Mouse (Mus musculus) liver (tissue): ENCODE data around the gene Anapc7.
"Not testable (repeated sequence)": the region's sequence is repeated elsewhere in the genome, so short reads cannot be mapped to it uniquely, and the experiment has no call there.

Experiments
- DNase-seq: peaks from one replicate; pipeline ENCODE4 v3.0.0-alpha.2; 2020; ENCODE audit warnings: mixed read lengths

Gene Anapc7

DNA sequence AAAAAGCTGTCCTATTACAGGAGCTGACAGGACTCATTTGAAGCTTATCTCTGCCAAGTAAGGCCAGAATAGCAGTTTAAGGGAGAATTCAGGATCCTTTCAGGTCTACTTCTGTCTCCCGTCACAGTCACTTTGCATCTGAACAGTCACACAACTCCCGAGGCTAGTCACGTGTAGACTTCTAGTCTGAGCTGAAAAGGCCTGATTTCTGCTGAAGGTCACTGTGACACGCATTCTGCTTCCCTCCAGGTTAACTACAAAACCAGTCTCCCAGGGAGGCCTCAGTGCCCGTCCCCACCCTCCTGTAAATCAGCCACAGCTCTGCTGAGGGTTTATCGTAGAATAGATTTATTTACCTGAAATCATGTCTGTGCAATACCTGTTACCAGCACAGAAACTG, 31.7 kb downstream of the Anapc7 start:
- no peak for DNase-seq

DNA sequence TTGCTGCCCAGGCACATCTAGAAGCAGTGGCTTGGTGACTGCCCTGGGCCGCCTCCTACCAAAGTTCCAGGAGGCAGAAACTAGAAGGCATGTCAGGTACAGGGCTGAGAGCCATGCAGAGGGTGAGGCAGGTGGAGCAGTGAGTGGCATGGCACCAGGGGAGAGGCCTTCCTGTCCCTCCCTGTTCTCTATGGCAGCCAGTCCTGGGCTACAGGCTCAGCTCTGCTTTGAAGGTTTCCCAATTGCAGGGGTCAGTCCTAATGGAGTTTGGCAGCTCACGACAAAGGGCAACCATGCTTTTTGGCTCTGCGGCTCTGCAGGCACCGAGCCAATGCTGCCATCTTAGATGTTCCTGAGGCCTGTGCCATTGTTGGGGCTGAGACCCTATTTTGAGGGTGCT, 32.9 kb downstream of the Anapc7 start:
- DNase-seq = no peak

DNA sequence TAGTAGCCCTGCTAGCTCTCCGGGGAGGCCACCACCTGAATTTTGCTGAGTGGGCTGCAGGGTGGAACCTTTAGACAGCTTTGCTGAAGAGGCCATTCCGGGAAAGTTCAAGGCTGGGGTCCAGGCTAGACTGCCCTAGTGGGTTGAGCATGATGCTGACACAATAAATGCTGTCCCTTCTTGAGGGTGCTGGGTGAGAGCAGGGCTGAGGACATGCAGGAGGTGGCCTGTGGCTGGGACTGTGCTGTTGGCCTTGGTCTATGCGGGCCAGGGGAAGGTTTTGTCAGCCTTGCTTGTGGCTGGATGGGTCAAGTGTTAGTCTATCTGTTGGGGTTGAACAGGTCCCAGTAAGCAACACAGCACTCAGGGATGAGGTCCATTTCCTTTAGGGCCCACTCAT, 33.4 kb downstream of the Anapc7 start:
- no peak for DNase-seq

DNA sequence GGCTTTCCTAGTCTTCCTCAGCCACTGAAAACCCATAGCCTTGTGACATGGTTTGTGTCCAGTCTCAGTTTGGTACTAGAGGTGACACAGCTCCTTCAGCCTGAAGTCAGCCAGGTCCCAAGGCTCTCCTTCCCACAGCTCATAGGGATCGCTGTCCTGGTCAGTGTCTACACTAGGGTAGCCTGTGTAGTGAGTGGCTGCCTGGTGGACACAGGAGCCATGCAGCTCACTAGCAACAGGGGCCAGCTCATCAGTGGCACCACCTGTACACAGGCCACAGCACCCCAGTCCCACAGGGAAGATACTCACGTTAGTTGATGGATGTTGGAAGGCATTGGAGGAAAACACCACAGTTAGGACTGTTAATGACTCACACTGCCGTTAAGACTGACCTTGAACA, 34.1 kb downstream of the Anapc7 start:
- no peak for DNase-seq

DNA sequence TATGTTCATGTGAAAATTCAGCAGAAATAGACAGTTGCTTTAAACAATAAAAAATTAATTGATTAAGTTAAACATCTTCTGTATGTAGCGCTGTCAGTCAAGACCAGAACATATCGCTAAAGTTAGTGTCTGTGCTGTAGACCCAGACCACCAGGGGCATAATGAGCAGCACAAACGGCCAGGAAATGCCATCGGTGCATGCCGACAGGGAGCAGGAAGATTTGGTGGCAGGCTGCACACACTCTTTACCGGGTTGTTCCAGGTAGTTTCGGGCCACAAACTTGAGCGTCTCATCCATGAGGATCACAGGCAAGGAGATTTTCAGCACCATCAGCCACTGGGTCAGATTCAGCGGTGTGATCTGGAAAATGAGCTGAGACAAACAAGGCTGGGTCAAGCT, 35.6 kb downstream of the Anapc7 start:
- not testable (repeated sequence) for DNase-seq

DNA sequence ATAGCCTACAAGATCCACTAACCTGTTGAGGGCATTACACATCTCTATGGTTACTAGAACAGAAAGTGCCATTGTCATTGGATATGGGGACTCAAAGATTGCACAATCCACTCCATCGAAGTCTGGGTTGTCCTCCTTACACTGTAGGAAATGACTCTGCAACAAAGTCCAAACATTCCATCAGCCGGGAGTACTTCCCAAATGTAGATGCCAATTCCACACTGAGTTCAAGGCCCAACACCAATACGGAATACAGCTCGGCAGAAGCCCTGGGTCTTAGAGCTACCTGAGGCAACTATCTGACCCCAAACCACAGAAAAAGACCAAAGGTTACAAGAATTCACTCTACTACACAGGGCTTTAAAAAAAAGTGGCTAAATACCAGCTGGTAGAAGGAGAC, 36.6 kb downstream of the Anapc7 start:
- no peak for DNase-seq

DNA sequence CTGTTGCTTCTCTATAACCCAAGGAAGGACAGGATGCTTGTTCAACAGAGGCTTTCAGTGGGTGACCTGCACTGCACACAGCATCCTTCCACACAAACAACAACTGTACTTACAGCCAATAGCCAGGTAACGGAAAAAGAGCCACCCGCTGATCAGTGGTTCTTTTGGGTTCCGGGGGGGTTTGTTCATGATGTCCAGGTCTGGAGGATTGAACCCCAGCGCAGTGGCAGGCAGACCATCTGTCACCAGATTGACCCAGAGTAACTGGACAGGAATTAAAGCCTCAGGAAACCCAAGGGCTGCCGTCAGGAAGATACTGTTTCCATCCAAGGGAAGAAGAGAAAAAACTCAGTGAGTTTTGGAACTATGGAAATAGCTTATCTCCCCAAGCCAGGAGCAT, 37.8 kb downstream of the Anapc7 start:
- DNase-seq = no peak

DNA sequence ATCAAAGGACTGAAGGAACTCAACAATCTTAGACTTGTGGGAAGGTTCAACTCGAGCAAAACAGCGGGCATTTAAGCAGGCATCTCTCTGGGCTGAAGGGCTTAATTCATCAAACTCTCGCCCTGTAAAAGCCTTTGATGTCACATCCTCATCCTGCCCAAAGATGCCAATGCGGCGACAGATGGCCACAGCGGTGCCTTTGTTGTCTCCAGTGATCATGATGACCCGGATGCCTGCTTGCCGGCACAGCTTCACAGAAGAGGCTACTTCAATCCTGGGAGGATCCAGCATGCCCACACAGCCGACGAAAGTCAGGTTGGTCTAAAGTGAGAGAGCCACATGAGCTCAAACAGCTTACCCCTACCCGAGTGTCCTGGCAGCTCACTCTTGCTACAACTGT, 39.2 kb downstream of the Anapc7 start:
- DNase-seq = no peak

DNA sequence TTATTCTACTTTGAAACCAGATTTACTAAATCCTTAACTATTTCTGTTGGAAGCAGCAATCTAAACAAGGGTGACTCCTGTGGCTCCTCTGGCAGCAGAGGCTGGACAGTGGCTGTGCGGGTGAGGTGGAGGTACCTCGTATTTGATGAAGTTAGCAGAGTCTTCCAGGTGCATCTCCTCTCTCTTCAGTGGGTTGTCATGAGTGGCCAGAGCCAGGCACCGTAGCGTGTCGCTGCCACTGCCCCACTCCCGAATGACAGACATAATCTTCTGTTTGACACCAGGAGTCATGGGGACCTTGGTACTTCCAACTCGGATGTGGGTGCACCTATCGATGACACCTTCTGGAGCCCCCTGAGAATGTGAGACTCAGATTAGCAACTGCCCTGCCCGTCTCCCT, 39.9 kb downstream of the Anapc7 start:
- no peak for DNase-seq

DNA sequence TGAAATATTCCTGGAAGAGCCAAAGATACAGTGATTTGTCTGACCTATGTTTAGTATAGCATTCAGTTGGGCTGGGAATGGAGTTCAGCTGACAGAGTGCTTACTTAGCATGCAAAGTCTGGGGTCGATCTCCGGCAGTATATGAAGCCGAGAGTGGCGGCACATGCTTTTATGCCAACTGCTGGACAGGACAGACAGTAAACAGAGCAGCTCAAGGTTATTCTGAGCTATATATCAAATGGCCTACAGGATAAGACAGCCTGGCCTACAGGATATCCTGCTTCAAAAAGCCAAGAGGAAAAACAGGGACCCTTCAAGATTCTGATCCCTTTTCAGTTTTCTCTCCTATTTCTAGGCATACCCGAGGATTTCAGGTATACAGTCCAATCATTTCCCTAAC, 50.2 kb downstream of the Anapc7 start:
- no peak for DNase-seq

DNA sequence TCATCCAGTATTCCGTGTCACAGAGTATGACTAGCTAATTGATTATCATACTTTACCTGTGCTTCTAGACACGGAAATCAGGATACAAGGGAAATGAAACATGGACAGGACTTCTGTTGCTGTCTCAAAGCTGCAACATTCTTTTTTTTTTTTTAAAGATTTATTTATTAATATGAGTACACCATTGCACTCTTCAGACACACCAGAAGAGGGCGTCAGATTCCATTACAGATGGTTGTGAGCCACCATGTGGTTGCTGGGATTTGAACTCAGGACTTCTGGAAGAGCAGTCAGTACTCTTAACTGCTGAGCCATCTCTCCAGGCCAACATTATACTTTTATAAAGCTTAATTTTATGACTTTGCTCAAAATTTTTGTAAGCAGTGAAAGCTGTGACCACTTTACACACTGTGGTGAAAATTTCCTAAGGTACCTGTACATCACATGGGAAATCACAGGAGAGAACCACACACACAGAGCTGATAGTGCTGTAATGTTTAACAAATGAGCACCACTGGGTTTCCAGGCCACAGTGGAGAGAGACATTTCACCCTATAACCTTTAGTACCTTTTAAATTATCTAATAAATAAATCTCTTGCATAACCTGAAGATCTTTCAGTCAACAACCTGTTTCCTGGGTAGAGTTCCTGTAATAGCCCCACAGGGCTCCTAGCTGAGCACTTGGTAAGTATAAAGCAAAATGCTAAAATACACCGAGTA, 53.3 kb downstream of the Anapc7 start:
- DNase-seq = no peak

DNA sequence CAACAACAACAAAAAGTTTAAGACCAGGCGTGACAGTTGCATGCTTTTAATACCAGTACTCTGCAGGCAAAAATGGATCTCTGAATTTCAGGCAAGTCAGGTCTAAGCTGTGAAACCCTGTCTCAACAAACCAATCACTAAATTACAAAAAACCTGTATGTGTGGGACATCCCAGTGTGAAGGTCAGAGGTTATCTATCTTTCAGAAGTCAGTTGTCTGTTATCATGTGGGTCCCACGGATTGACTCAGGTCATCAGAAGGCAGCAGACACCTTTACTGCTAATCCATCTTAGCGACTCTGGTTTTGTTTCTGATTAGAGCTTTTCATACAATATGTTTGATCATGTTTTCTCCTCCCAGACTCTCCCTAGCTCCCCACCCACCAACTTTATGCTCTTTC, 54.6 kb downstream of the Anapc7 start:
- no peak for DNase-seq

DNA sequence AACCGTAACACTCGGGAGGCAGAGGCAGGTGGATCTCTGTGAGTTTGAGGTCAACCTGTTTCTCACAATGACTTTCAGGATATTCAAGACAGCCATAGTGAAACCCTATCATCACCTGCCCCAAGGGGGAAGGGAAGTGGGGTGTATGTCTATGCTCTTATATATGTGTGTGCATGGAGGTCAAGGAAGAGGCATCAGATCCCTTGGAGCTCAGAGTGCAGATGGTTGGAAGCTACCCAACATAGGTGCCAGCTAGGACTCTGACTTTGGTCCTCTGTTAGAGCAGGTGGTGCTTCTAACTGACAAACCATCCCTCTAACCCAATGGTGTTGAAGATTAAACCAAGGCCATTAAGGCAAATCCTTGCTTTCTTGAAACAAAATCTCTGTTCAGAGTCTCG, 56.0 kb downstream of the Anapc7 start:
- no peak for DNase-seq

DNA sequence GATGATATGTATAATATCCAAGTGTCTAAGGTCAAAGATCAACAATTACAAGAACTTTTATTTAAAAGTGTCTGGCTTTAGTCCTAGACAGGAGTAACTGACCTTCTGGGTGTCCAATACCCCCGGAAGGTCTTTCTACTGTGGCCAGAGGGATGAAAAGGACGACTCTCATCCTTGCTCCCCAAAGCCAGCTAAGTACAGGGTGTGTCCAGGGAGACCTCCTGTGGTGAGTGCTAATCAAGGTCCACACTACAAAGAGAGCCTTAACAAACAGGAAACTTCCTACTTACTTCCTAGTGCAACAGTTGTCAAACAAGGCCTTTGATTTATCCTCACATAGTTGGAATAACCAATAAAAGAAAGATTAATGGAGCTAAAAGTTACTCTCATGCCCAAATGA, 57.6 kb downstream of the Anapc7 start:
- no peak for DNase-seq

DNA sequence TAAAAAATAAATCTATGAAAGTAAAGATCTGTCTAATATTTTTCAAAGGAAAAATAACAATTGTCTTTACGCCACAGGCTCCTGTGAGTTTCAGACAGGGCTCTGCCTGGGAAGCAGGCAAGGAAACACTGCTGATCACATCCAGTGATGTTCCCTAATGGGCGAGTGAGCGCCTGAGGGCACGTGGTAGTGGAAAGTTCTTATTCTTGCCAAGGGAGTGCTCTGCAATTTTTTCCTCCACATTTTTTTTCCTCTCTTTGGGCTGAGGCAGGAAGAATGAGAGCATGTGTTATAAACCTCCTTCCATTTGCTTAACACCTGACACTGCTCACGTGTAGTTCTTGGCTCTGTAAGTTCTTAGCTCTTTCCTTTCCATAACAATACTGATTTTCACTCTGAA, 60.4 kb downstream of the Anapc7 start:
- DNase-seq = no peak

DNA sequence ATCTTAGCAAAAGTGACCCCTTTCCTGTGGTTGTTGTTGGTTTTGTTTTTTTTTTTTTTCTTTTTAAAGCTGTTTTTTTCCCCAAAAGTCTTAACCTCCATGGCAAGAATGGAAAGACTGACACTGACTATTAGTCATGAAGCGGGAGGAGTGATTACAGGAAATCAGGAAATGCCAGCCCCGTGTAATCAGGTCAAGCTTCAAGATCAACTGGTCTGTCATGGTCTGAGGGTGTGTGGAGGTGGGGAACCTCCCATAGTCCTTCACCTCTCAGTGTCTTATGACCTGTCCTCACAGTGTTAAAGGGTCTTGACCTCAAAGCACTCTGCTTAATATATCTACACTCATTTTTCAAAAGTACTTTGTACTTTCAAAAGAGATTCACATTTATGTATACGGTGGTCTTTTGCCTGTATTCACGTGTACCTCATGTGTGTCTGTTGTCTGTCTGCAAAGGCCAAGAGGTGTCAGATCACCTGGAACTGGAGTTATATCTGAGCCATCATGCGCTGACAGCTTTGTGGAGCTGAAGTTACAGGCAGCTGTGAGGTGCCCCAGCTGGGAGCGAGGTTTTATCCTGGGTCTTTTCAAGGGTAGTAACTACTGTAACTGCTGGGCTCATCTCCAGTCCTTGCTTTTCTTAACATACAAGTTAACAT, 61.4 kb downstream of the Anapc7 start:
- DNase-seq = no peak

DNA sequence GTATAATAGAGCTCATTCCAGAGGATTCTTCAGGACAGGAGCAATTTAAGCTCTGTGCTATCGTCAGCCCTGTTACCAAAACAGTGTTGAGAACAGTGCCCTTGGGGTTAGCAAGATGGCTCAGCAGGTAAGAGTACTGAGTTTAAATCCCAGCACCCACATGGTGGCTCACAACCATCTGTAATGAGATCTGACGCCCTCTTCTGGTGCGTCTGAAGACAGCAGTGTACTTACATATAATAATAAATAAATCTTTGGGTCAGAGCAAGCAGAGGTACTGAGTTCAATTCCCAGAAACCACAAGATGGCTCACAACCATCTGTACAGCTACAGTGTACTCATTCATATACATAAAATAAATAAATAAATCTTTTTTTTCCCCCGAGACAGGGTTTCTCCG, 64.8 kb downstream of the Anapc7 start:
- not testable (repeated sequence) for DNase-seq

DNA sequence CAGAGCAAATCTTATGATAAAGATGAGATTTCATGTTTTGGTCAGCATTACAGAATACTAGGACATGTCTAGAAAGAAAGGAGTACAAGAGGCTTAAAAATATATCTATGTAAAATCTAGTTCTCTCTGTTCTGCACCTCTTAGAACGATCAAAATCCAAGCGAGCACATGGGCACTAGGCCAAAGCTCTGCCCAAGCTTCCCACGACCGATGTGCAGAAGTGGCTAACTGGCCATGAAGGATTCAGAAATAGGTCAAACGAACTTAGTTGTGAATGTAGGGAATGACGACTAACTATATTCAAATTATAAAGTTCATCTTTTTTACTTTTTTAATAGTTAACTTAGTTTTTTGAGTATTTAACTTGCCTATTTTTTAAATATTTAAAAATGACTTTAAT, 66.3 kb downstream of the Anapc7 start:
- no peak for DNase-seq

DNA sequence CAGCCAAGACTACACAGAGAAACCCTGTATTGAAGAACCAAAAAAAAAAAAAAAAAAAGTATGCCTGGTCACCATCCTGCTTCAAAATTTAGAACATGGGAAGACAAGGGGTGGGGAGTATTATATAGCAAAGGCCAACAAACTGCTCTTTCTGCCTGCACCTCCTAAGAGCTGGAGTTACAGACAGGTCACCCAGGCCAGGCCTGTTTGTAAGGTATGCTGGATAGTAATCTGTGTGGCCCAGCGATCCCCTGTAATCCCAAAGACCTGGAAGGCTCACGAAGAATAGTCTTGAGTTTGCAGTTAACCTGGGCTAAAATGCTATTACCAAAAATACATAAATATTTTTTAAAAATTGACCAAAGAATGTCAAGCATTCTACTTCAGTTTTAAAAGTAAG, 68.7 kb downstream of the Anapc7 start:
- no peak for DNase-seq

DNA sequence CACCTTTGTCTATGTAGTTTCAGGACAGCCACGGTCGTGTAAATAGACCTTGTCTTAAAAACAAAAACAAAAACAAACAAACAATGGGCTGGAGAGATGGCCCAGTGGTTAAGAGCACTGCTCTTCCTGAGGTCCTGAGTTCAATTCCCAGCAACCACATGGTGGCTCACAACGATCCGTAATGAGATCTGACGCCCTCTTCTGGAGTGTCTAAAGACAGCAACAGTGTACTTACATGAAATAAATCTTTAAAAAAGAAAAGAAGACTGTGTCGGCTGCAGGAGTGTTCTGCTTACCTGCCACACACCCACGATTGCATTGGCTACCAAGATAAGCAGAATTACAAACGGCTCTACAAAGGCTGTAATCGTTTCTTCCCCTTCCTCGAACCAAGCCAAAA, 69.9 kb downstream of the Anapc7 start:
- DNase-seq = no peak

DNA sequence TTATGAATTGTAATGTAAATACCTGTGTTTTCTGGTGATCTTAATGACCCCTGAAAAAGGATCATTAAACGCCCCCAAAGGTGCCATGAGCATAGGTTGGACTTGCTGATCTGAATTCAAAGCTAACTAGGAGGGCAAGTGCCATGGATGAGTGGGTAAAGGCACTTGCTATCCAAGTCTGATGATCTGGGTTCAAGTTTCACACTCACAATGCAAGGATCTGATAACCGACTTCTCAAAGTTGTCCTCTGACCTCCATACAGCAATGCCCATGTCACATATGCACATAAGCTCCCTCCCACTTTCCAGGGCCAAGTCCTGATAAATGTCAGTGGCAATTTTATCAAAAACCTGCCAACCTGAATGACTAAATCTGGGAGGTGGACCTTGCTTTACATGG, 71.5 kb downstream of the Anapc7 start:
- DNase-seq = no peak

DNA sequence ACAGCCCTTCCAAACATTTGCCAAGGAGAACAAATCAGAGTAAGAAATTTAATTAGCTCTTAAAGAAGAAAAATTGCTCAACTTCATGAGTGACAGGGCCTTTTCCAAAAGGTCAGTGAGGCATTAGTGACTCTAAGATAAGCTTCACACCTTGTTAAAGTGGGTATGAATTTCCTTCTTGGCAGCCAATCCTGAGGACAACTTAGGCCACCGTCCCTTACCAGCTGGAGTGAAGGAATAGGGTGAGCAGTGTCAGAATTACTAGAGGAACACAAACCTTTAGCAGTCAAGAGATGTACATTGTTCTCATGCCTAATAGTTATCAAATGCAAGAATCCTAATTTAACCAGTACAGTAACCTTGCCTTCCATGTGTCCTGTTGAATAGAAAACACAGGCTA, 73.0 kb downstream of the Anapc7 start:
- no peak for DNase-seq
